Mouse (Mus musculus): ENCODE results near the gene Filip1.

GRCm38 (mm10) chr9:79785794-79786085 lies 226.9 kb downstream of the Filip1 start:
- TF ChIP-seq CHD2 (IDR thresholded peaks at IDR 0.05; ENCODE audit: low read length) (no peak), POLR2A (IDR thresholded peaks at IDR 0.05; ENCODE audit: control insufficient read depth in 1 of 2, insufficient read depth in 1 of 2, low read depth in 1 of 2, low read length in 2 of 2, poor library complexity in 1 of 2) (no peak), TAL1 (IDR thresholded peaks at IDR 0.05; ENCODE audit: low read length) (no peak), MEF2A (IDR thresholded peaks at IDR 0.05; ENCODE audit: extremely low read depth, insufficient replicate concordance, low read depth, low read length, poor library complexity, severe bottlenecking) (no peak), NRF1 (IDR thresholded peaks at IDR 0.05; ENCODE audit: insufficient read depth, low read depth, low read length, poor library complexity, severe bottlenecking) (no peak), USF2 (IDR thresholded peaks at IDR 0.05; ENCODE audit: borderline replicate concordance in 1 of 2, insufficient read depth in 1 of 2, low read depth in 1 of 2, low read length in 2 of 2) (no peak), USF1 (IDR thresholded peaks at IDR 0.05; ENCODE audit: low read depth, low read length) (no peak), ZNF384 (IDR thresholded peaks at IDR 0.05; ENCODE audit: low read depth, low read length) (no peak), EP300 (IDR thresholded peaks at IDR 0.05; ENCODE audit: low read depth in 1 of 2, low read length in 2 of 2) (no peak), CTCF (IDR thresholded peaks at IDR 0.05 in 2 of 3, conservative IDR thresholded peaks at IDR 0.05 in 1 of 3; ENCODE audit: control insufficient read depth in 1 of 3, insufficient read depth in 1 of 3, low read depth in 2 of 3, low read length in 3 of 3, poor library complexity in 1 of 3, severe bottlenecking in 1 of 3) (no peak), ETS1 (IDR thresholded peaks at IDR 0.05; ENCODE audit: low read depth, low read length) (no peak)

Measured in MEL (cell line).